Mouse (Mus musculus) spleen, adult 2 months (tissue): ENCODE data around the gene She.

Source experiments
- CTCF ChIP-seq: fragments of 200-500 bp; IDR thresholded peaks from 2 replicates; pipeline ENCODE4 v1.5.1; 2011; ENCODE audit warnings: mild to moderate bottlenecking, inconsistent platforms; ENCODE audit not compliant: insufficient read depth, insufficient read length, insufficient replicate concordance; ENCODE audit errors: extremely low read depth
- POLR2A ChIP-seq: fragments of 200-500 bp; IDR thresholded peaks from 2 replicates; pipeline ENCODE4 v1.6.1; 2011; ENCODE audit warnings: low read depth, low read length, inconsistent platforms

- TF ChIP-seq POLR2A (no peak), CTCF (no peak)
Observed at GRCm38 (mm10) chr3:89848083-89848482, 16.9 kb downstream of the She start.
